Mouse (Mus musculus): ENCODE data around the gene Nod1.

The Nod1 gene

GRCm38 (mm10) chr6:54883424-54883823, 89.0 kb downstream of the Nod1 start:
- DNase-seq (ENCODE audit: low read depth, low spot score), result no peak

GRCm38 (mm10) chr6:54880086-54880485, 92.3 kb downstream of the Nod1 start:
- DNase-seq (ENCODE audit: low read depth, low spot score), result no peak

- no peak for DNase-seq (ENCODE audit: low read depth, low spot score)
Measured at GRCm38 (mm10) chr6:54878546-54878945, 93.9 kb downstream of the Nod1 start.

GRCm38 (mm10) chr6:54877651-54878050, 94.8 kb downstream of the Nod1 start:
- no peak for DNase-seq (ENCODE audit: low read depth, low spot score)

GRCm38 (mm10) chr6:54876782-54877181, 95.6 kb downstream of the Nod1 start:
- DNase-seq (ENCODE audit: low read depth, low spot score), result no peak
